Mouse (Mus musculus) induced T-regulatory cell, adult 2 months (primary cell): ENCODE measurements around the gene Dlx5.

ENCODE experiments used
- DNase-seq: peaks from one replicate; pipeline ENCODE4 v3.0.0-alpha.2; 2012; ENCODE audit warnings: low read depth

Gene Dlx5

GRCm38 (mm10) chr6:6876231-6876630 lies 5.7 kb downstream of the Dlx5 start:
- DNase-seq = no peak

GRCm38 (mm10) chr6:6875676-6876075 lies 6.2 kb downstream of the Dlx5 start:
- DNase-seq = no peak

- DNase-seq = no peak
Measured at GRCm38 (mm10) chr6:6875136-6875535, 6.7 kb downstream of the Dlx5 start.

- no peak for DNase-seq
Measured at GRCm38 (mm10) chr6:6874073-6874771, 7.7 kb downstream of the Dlx5 start.

- DNase-seq = no peak
Measured at GRCm38 (mm10) chr6:6873476-6874072, 8.3 kb downstream of the Dlx5 start.

- DNase-seq = no peak
Measured at GRCm38 (mm10) chr6:6872873-6873272, 9.0 kb downstream of the Dlx5 start.

GRCm38 (mm10) chr6:6871692-6872091 lies 10.2 kb downstream of the Dlx5 start:
- DNase-seq = no peak

- DNase-seq = no peak
Measured at GRCm38 (mm10) chr6:6870876-6871420, 10.9 kb downstream of the Dlx5 start.

- DNase-seq = no peak
Measured at GRCm38 (mm10) chr6:6869961-6870800, 11.7 kb downstream of the Dlx5 start.

- no peak for DNase-seq
Measured at GRCm38 (mm10) chr6:6869041-6869685, 12.7 kb downstream of the Dlx5 start.

GRCm38 (mm10) chr6:6867031-6867430 lies 14.9 kb downstream of the Dlx5 start:
- no peak for DNase-seq

- DNase-seq = no peak
Measured at GRCm38 (mm10) chr6:6864441-6865440, 17.1 kb downstream of the Dlx5 start.

GRCm38 (mm10) chr6:6863955-6864354 lies 17.9 kb downstream of the Dlx5 start:
- DNase-seq = no peak

GRCm38 (mm10) chr6:6863160-6863870 lies 18.6 kb downstream of the Dlx5 start, which contains the start of gene Dlx6:
TSS of gene Dlx6 (plus strand) at chr6:6863334.
- no peak for DNase-seq

- DNase-seq = peak; percentile 22
Measured at GRCm38 (mm10) chr6:6862611-6863010, 19.3 kb downstream of the Dlx5 start.

- DNase-seq = no peak
Measured at GRCm38 (mm10) chr6:6861798-6862428, 20.0 kb downstream of the Dlx5 start.

GRCm38 (mm10) chr6:6861086-6861797 lies 20.6 kb downstream of the Dlx5 start:
- no peak for DNase-seq

- peak; percentile 32 for DNase-seq
Measured at GRCm38 (mm10) chr6:6860411-6861085, 21.3 kb downstream of the Dlx5 start.
